Mouse (Mus musculus) fibroblast of lung, adult 2 months (primary cell): ENCODE data around the gene Arsg.

Experiments used
- DNase-seq: peaks from one replicate; pipeline ENCODE4 v3.0.0-alpha.2; 2011; ENCODE audit warnings: low read depth

Gene Arsg

GRCm38 (mm10) chr11:109473171-109474085 is at the start of gene Arsg, which contains the start of gene Slc16a6:
Arsg (plus strand) TSS chr11:109473374.
Slc16a6 (minus strand) TSS chr11:109473598.
- DNase-seq = no peak

GRCm38 (mm10) chr11:109425392-109426271 is 47.5 kb upstream of the Arsg start, which contains the start of gene Amz2:
Amz2 (plus strand) TSS chr11:109425946.
- DNase-seq = peak; percentile 95

GRCm38 (mm10) chr11:109426272-109426586 is 46.9 kb upstream of the Arsg start:
- DNase-seq = no peak

GRCm38 (mm10) chr11:109427353-109427752 is 45.8 kb upstream of the Arsg start:
- DNase-seq = no peak

- DNase-seq = no peak
These were observed 38.9 kb upstream of the Arsg start for GRCm38 (mm10) chr11:109434233-109434798.

- DNase-seq = no peak
These were observed 36.3 kb upstream of the Arsg start for GRCm38 (mm10) chr11:109436889-109437288.

- no peak for DNase-seq
These were observed 34.0 kb upstream of the Arsg start for GRCm38 (mm10) chr11:109439209-109439608.

- DNase-seq = peak; percentile 74
These were observed 33.3 kb upstream of the Arsg start for GRCm38 (mm10) chr11:109439829-109440340.

GRCm38 (mm10) chr11:109440641-109441040 is 32.5 kb upstream of the Arsg start:
- no peak for DNase-seq

- DNase-seq = no peak
These were observed 32.1 kb upstream of the Arsg start for GRCm38 (mm10) chr11:109441119-109441518.

- no peak for DNase-seq
These were observed 30.9 kb upstream of the Arsg start for GRCm38 (mm10) chr11:109442166-109442730.

- no peak for DNase-seq
These were observed 29.5 kb upstream of the Arsg start for GRCm38 (mm10) chr11:109443468-109444263.

GRCm38 (mm10) chr11:109444600-109444999 is 28.6 kb upstream of the Arsg start:
- DNase-seq = no peak

GRCm38 (mm10) chr11:109445438-109446035 is 27.6 kb upstream of the Arsg start:
- peak; percentile 17 for DNase-seq

- DNase-seq = no peak
These were observed 22.0 kb upstream of the Arsg start for GRCm38 (mm10) chr11:109451169-109451568.

GRCm38 (mm10) chr11:109456261-109456660 is 16.9 kb upstream of the Arsg start:
- DNase-seq = no peak

GRCm38 (mm10) chr11:109458165-109458564 is 15.0 kb upstream of the Arsg start:
- DNase-seq = no peak

GRCm38 (mm10) chr11:109460586-109460985 is 12.6 kb upstream of the Arsg start:
- DNase-seq = no peak

GRCm38 (mm10) chr11:109465068-109465467 is 8.1 kb upstream of the Arsg start:
- DNase-seq = no peak

- DNase-seq = no peak
These were observed 6.2 kb upstream of the Arsg start for GRCm38 (mm10) chr11:109466987-109467386.

GRCm38 (mm10) chr11:109468133-109468532 is 5.0 kb upstream of the Arsg start:
- DNase-seq = no peak
